Mouse (Mus musculus): ENCODE data around the gene Ezr.
A peak's percentile ranks its signal among the peaks of the same experiment; 100 is the strongest.

Ezr gene

GRCm38 (mm10) chr17:6768301-6768788 is 14.2 kb downstream of the Ezr start:
- DNase-seq (ENCODE audit: low spot score): no peak

GRCm38 (mm10) chr17:6767771-6768170 is 14.8 kb downstream of the Ezr start:
- no peak for DNase-seq (ENCODE audit: low spot score)

- no peak for DNase-seq (ENCODE audit: low spot score)
Observed at GRCm38 (mm10) chr17:6766823-6767222, 15.8 kb downstream of the Ezr start.

GRCm38 (mm10) chr17:6765886-6766285 is 16.7 kb downstream of the Ezr start:
- no peak for DNase-seq (ENCODE audit: low spot score)

- DNase-seq (ENCODE audit: low spot score): no peak
Observed at GRCm38 (mm10) chr17:6764730-6765129, 17.9 kb downstream of the Ezr start.

- no peak for DNase-seq (ENCODE audit: low spot score)
Observed at GRCm38 (mm10) chr17:6764227-6764593, 18.4 kb downstream of the Ezr start.

GRCm38 (mm10) chr17:6763513-6764226 is 18.9 kb downstream of the Ezr start:
- DNase-seq (ENCODE audit: low spot score): no peak

- no peak for DNase-seq (ENCODE audit: low spot score)
Observed at GRCm38 (mm10) chr17:6759717-6760292, 22.8 kb downstream of the Ezr start.

- DNase-seq (ENCODE audit: low spot score): no peak
Observed at GRCm38 (mm10) chr17:6758845-6759244, 23.7 kb downstream of the Ezr start.

GRCm38 (mm10) chr17:6757902-6758301 is 24.7 kb downstream of the Ezr start:
- DNase-seq (ENCODE audit: low spot score): no peak

GRCm38 (mm10) chr17:6755873-6756272 is 26.7 kb downstream of the Ezr start:
- no peak for DNase-seq (ENCODE audit: low spot score)

- no peak for DNase-seq (ENCODE audit: low spot score)
Observed at GRCm38 (mm10) chr17:6755176-6755575, 27.4 kb downstream of the Ezr start.

- no peak for DNase-seq (ENCODE audit: low spot score)
Observed at GRCm38 (mm10) chr17:6752375-6752774, 30.2 kb downstream of the Ezr start.

GRCm38 (mm10) chr17:6751221-6751859 is 31.2 kb downstream of the Ezr start:
- DNase-seq (ENCODE audit: low spot score): no peak

- DNase-seq (ENCODE audit: low spot score): no peak
Observed at GRCm38 (mm10) chr17:6748779-6749464, 33.7 kb downstream of the Ezr start.

GRCm38 (mm10) chr17:6747478-6747877 is 35.1 kb downstream of the Ezr start:
- no peak for DNase-seq (ENCODE audit: low spot score)

GRCm38 (mm10) chr17:6746452-6747231 is 35.9 kb downstream of the Ezr start:
- DNase-seq (ENCODE audit: low spot score): no peak

- no peak for DNase-seq (ENCODE audit: low spot score)
Observed at GRCm38 (mm10) chr17:6745975-6746374, 36.6 kb downstream of the Ezr start.

GRCm38 (mm10) chr17:6745503-6745902 is 37.1 kb downstream of the Ezr start:
- no peak for DNase-seq (ENCODE audit: low spot score)

- DNase-seq (ENCODE audit: low spot score): no peak
Observed at GRCm38 (mm10) chr17:6744871-6745270, 37.7 kb downstream of the Ezr start.

- DNase-seq (ENCODE audit: low spot score): peak; percentile 34
Observed at GRCm38 (mm10) chr17:6744366-6744765, 38.2 kb downstream of the Ezr start.

- DNase-seq (ENCODE audit: low spot score): peak; percentile 81
Observed at GRCm38 (mm10) chr17:6743787-6744239, 38.8 kb downstream of the Ezr start.
